Mouse (Mus musculus) CH12.LX (cell line): ENCODE data around the gene Jak1.

Source experiments
- BHLHE40 ChIP-seq: IDR thresholded peaks from 2 replicates; pipeline ENCODE4 v1.6.1; 2011; ENCODE audit warnings: mild to moderate bottlenecking, low read depth, low read length, improper control_type of control experiment
- CHD2 ChIP-seq: IDR thresholded peaks from 2 replicates; pipeline ENCODE4 v1.6.1; 2011; ENCODE audit warnings: low read length, improper control_type of control experiment
- CTCF ChIP-seq, 2 experiments: IDR thresholded peaks in 1 of 2; conservative IDR thresholded peaks in 1 of 2; 2 replicates each; pipeline ENCODE4 v1.5.1; 2011 to 2012; ENCODE audit warnings: low read depth in 2 of 2, low read length in 2 of 2, improper control_type of control experiment in 1 of 2, inconsistent platforms in 1 of 2, mild to moderate bottlenecking in 1 of 2, moderate library complexity in 1 of 2
- E2F4 ChIP-seq: IDR thresholded peaks from 2 replicates; pipeline ENCODE4 v1.6.1; 2011; ENCODE audit warnings: low read depth, low read length, improper control_type of control experiment; ENCODE audit not compliant: insufficient replicate concordance
- EP300 ChIP-seq: IDR thresholded peaks from 2 replicates; pipeline ENCODE4 v1.6.1; 2011; ENCODE audit warnings: low read length, improper control_type of control experiment
- MAX ChIP-seq: IDR thresholded peaks from 2 replicates; pipeline ENCODE4 v1.6.1; 2011; ENCODE audit warnings: low read length, improper control_type of control experiment
- MEF2A ChIP-seq: IDR thresholded peaks from 2 replicates; pipeline ENCODE4 v1.6.1; 2014; ENCODE audit warnings: low read depth, mild to moderate bottlenecking, inconsistent platforms, low read length, improper control_type of control experiment, borderline replicate concordance
- TCF12 ChIP-seq: IDR thresholded peaks from 2 replicates; pipeline ENCODE4 v1.6.1; 2014; ENCODE audit warnings: low read depth, mild to moderate bottlenecking, inconsistent platforms, low read length, improper control_type of control experiment
- USF1 ChIP-seq: IDR thresholded peaks from 2 replicates; pipeline ENCODE4 v1.6.1; 2014; ENCODE audit warnings: low read depth, mild to moderate bottlenecking, inconsistent platforms, low read length, improper control_type of control experiment
- ZNF384 ChIP-seq: IDR thresholded peaks from 2 replicates; pipeline ENCODE4 v1.6.1; 2012; ENCODE audit warnings: low read depth, low read length, improper control_type of control experiment, inconsistent platforms

DNA sequence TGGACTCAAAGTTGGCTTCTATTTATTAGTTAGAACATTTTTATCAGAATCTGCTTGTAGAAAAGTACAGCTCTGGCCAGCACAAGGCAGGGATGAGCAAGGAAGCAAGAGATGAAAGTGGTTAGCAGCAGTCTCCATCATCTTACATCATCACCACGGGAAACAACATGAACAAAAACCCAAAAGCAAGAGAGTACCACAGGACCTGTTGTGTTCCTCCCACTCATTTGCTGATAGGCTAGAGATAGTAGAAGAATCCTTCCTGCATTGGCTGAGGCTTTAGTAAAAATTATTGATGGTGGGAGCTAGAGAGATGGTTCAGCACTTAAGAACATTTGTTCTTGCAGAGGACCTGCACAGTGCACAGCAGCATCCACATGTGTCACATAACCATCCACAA, 70.9 kb downstream of the Jak1 start:
- TF ChIP-seq E2F4: no peak
- TF ChIP-seq EP300: no peak
- no peak for TF ChIP-seq CTCF (conservative IDR thresholded peaks at IDR 0.05 in 1 of 2, IDR thresholded peaks at IDR 0.05 in 1 of 2; ENCODE audit: low read depth in 2 of 2, low read length in 2 of 2)
- TF ChIP-seq BHLHE40: no peak
- TF ChIP-seq MEF2A: no peak
- no peak for TF ChIP-seq ZNF384
- no peak for TF ChIP-seq USF1
- TF ChIP-seq CHD2: no peak
- no peak for TF ChIP-seq TCF12
- no peak for TF ChIP-seq MAX
